Mouse (Mus musculus): Measurements from ENCODE around the gene Ddx43.

DNA sequence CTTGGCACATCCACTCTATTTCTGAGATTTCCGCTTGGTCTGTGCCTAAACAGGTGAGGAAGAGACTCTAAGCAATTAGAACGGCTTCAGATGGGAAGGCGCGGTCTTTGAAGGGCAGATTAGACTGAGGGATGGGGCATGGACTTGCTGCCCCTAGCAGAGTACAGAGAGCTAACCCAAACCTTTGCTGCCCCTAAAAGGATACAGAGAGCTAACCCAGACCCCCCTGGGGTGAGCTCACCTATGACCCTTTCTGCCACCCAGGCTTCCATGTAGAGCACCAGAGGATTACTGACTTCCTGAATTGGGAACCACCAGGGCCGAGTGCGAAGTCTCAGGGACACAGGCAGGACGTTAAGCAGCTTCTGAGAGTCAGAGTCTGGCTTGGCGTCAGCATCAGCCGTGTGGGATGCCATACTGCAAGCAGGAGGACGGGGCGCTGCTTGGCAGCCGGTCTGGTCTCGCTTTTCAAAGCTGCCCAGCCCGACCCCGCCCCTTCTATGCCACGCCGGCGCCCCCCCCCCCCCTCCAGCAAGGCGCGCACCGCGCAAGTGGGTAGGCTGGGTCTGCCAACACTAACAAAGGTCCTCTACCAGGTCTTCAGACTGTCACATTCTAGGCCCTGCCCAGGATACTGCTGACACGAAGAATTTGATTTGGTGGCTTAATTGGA, 17.3 kb upstream of the Ddx43 start, which contains the start of gene Ooep:
- no peak for TF ChIP-seq EP300 (IDR thresholded peaks at IDR 0.05)
- TF ChIP-seq CTCF (IDR thresholded peaks at IDR 0.05), result peak; percentile 21
